Mouse (Mus musculus) small intestine, adult 2 months (tissue): Measurements from ENCODE around the gene A4galt.
"Not testable (repeated sequence)": the region's sequence is repeated elsewhere in the genome, so short reads cannot be mapped to it uniquely, and the experiment has no call there.

Source experiments
- CTCF ChIP-seq: fragments of 200-500 bp; IDR thresholded peaks from 2 replicates; pipeline ENCODE4 v1.5.1; 2012; ENCODE audit warnings: low read depth, mild to moderate bottlenecking, control low read depth, inconsistent platforms, low read length, moderate library complexity, mixed read lengths; ENCODE audit not compliant: insufficient replicate concordance, insufficient read length; ENCODE audit errors: extremely low read depth
- POLR2A ChIP-seq: fragments of 200-500 bp; IDR thresholded peaks from 2 replicates; pipeline ENCODE4 v1.6.1; 2012; ENCODE audit warnings: low read depth, mild to moderate bottlenecking, control low read depth, inconsistent platforms, low read length, moderate library complexity

GRCm38 (mm10) chr15:83268428-83268827, 16.9 kb upstream of the A4galt start:
- not testable (repeated sequence) for TF ChIP-seq POLR2A, CTCF
